10 mouse cellular contexts compared by ENCODE assay signal in the genomic region with DNA sequence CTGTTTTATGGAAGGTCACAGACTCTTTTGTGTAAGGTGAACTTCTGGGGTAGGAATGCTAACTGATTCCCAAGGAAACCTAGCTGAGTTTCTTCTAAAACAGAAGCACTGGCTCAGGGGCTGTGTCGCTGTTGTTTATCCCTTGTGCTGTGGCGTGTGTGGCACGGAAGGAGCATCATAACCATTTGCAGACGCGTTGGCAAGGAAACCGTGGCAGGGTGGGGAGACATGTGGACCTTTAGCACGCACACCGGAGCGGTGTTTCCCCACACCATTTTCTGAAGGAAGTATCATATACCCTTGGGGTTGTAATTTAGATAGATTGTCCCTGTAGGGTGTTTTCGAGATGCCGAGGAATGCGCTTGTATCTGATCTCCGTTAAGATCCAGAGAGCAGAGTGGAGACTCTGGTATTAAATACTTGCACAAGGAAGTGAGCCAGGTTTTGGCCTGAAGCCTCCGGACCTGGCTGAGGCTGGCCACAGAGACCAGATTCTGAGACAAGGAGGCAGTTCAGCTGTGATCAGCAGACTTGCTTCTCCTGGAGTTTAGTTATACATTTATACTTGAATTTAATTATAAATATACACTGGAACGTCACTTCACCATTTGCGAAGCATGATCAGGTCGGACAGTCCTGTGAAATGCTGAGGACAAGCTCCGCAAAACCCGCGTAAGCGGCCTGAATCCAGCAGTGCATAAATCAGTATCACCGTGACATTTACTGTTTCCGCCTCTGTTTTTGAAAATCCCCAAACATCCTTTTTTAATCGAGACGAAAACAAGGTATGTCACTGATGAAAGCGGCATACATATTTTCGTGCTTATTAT.
A peak's percentile ranks its signal among the peaks of the same experiment; 100 is the strongest.
DNase-seq lines count a peak whose midpoint lies in the region; ATAC-seq and TF ChIP-seq lines count a peak whose summit lies in the region.
"Had no signal": no experiment of that assay in that cellular context is flagged by ENCODE, and none has a peak within 500 bp of the region (broad histone marks: within the 10 kb centered on the region; RNA-seq: fewer than 3 reads in every experiment).

No protein-coding gene starts in this region.

- no peak for TF ChIP-seq CTCF in intestine, postnatal 0 days (IDR thresholded peaks at IDR 0.05; ENCODE audit: low read depth)
- TF ChIP-seq CTCF in heart, adult 2 months (IDR thresholded peaks at IDR 0.05): no peak

- intact Hi-C loops in heart, adult 2 months (cut with DNase I): loop anchor here (5.0 kb wide), 1 partner anchor 83 kb away; a partner anchor contains a TSS

- no peak for TF ChIP-seq EP300 in heart, adult 2 months (IDR thresholded peaks at IDR 0.05; ENCODE audit: insufficient read depth, low read depth, low read length)

- H3K27ac ChIP-seq in embryonic facial prominence, embryonic 10.5 days (replicated peaks): 0 out of 2 replicates have a peak overlapping the region, but pooled peaks have one; percentile 21
- no peak overlapping the region for H3K27ac ChIP-seq in intestine, postnatal 0 days (ENCODE audit: low read depth, low read length)
- H3K27ac ChIP-seq in heart, adult 2 months: no peak overlapping the region

- no peak overlapping the region for H3K9ac ChIP-seq in intestine, postnatal 0 days (ENCODE audit: low read depth, low read length)
- no peak overlapping the region for H3K9ac ChIP-seq in heart, adult 2 months (ENCODE audit: low read depth, low read length)

- 0 out of 2 replicates have a peak, but pooled peaks cover 3% of the 10 kb centered on the region for H3K27me3 ChIP-seq in embryonic facial prominence, embryonic 10.5 days (replicated peaks; ENCODE audit: low read depth, poor library complexity, severe bottlenecking)
- no peaks in the 10 kb centered on the region for H3K27me3 ChIP-seq in intestine, postnatal 0 days (replicated peaks; ENCODE audit: control insufficient read depth, insufficient read depth, low read length)
- H3K27me3 ChIP-seq in heart, adult 2 months (ENCODE audit: control insufficient read depth, insufficient read depth, low read length): no peaks in the 10 kb centered on the region

- ATAC-seq in intestine, postnatal 0 days: no peak
- ATAC-seq: CD4-positive, CD25-positive, alpha-beta regulatory T cell, adult 4 months had no signal

- no peaks in the 10 kb centered on the region for H3K9me3 ChIP-seq in embryonic facial prominence, embryonic 10.5 days
- H3K9me3 ChIP-seq in intestine, postnatal 0 days (ENCODE audit: control insufficient read depth): no peaks in the 10 kb centered on the region

- peaks cover 25% of the 10 kb centered on the region for H3K4me1 ChIP-seq in embryonic facial prominence, embryonic 10.5 days
- no peaks in the 10 kb centered on the region for H3K4me1 ChIP-seq in intestine, postnatal 0 days (replicated peaks; ENCODE audit: control insufficient read depth, insufficient read depth, low read length)
- peaks cover 4% of the 10 kb centered on the region; the same call in 1 of the 2 replicates for H3K4me1 ChIP-seq in heart, adult 2 months (ENCODE audit: control insufficient read depth, insufficient read depth, low read length)

- peak; percentile 29 for DNase-seq in gastrocnemius, postnatal 10 days
- no peak for DNase-seq in gastrocnemius, postnatal 4 days (ENCODE audit: low spot score in 2 of 2)
- DNase-seq in embryonic facial prominence, embryonic 10.5 days (ENCODE audit: low spot score): peak; percentile 58
- peak; percentile 59 for DNase-seq in mesoderm, embryonic 11.5 days (ENCODE audit: low read depth, low spot score)
- no peak for DNase-seq in right cerebral cortex, postnatal 36 days (ENCODE audit: low spot score in 2 of 2)
- DNase-seq in thymus, postnatal 4 days: no peak
- no peak for DNase-seq in heart, adult 2 months
- DNase-seq: right cerebral cortex, postnatal 4 days had no signal

- no peak overlapping the region for H3K4me3 ChIP-seq in embryonic facial prominence, embryonic 10.5 days
- no peak overlapping the region for H3K4me3 ChIP-seq in intestine, postnatal 0 days (ENCODE audit: low read depth, low read length)
- H3K4me3 ChIP-seq in heart, adult 2 months: no peak overlapping the region

- no peaks in the 10 kb centered on the region for H3K36me3 ChIP-seq in embryonic facial prominence, embryonic 10.5 days (replicated peaks)
- H3K36me3 ChIP-seq in intestine, postnatal 0 days (ENCODE audit: control insufficient read depth, insufficient read depth): no peaks in the 10 kb centered on the region
- H3K36me3 ChIP-seq in heart, adult 2 months (ENCODE audit: control insufficient read depth, insufficient read depth, low read length): no peaks in the 10 kb centered on the region

- peak overlapping the region; percentile 7; the same call in 1 of the 2 replicates for H3K4me2 ChIP-seq in intestine, postnatal 0 days (replicated peaks; ENCODE audit: low read depth)

- WGBS in embryonic facial prominence, embryonic 10.5 days: 59% methylated on average over 27 of the region's 27 CpGs
- WGBS in intestine, postnatal 0 days: 63% methylated on average over 27 of the region's 27 CpGs
- 81% methylated on average over 27 of the region's 27 CpGs for WGBS in heart, adult 2 months

- no peaks in the 10 kb centered on the region for H3K79me2 ChIP-seq in heart, adult 2 months (replicated peaks; ENCODE audit: control insufficient read depth, insufficient read depth, low read length)

- no peak for TF ChIP-seq POLR2A in heart, adult 2 months (IDR thresholded peaks at IDR 0.05; ENCODE audit: insufficient read depth, low read depth, low read length)

Comparison
In these comparisons a context has a peak if more than half of its experiments do, and no peak if none do; other contexts are left out.
1. DNase-seq: peak in gastrocnemius, postnatal 10 days (single experiment), embryonic facial prominence, embryonic 10.5 days (single experiment) and mesoderm, embryonic 11.5 days (single experiment); none in gastrocnemius, postnatal 4 days (0 of 2), right cerebral cortex, postnatal 36 days (0 of 2), thymus, postnatal 4 days (single experiment) and heart, adult 2 months (0 of 2).